Mouse (Mus musculus): ENCODE measurements around the gene Gm9044. TPM values are rescaled to one million over a fixed set of nuclear protein-coding genes. Genes with fewer than 3 reads are reported as not detected.
"Not testable (repeated sequence)": the region's sequence is repeated elsewhere in the genome, so short reads cannot be mapped to it uniquely, and the experiment has no call there.

Gm9044 gene
- polyA plus RNA-seq (2015; fragmentation: Nextera tagmentation; extraction: Ambion mirVana), result 0.05 TPM in 1 of 2 replicates, not detected in the other

GRCm38 (mm10) chr10:118332308-118332707 is at the start of gene Gm9044:
Gene Gm9044, minus strand, starts transcription at chr10:118332408.
- no CpG with 5 or more reads among the region's 14 CpGs for WGBS
- not testable (repeated sequence) for H3K27me3 ChIP-seq (replicated peaks); H3K9ac ChIP-seq; H3K4me2 ChIP-seq; H3K4me1 ChIP-seq; H3K27ac ChIP-seq; H3K36me3 ChIP-seq; H3K4me3 ChIP-seq (replicated peaks); ATAC-seq (ENCODE audit: insufficient read depth, low FRiP score, low read depth); H3K9me3 ChIP-seq

GRCm38 (mm10) chr10:118370443-118370842 is 38.2 kb upstream of the Gm9044 start:
- no peak overlapping the region for H3K4me3 ChIP-seq (replicated peaks)
- peak; percentile 83; the same call in 1 of the 2 replicates for ATAC-seq (ENCODE audit: insufficient read depth, low FRiP score, low read depth)
- H3K36me3 ChIP-seq, result no peaks in the 10 kb centered on the region
- no peaks in the 10 kb centered on the region for H3K4me1 ChIP-seq
- no peak overlapping the region for H3K27ac ChIP-seq
- H3K9ac ChIP-seq, result no peak overlapping the region
- H3K9me3 ChIP-seq, result no peaks in the 10 kb centered on the region
- WGBS, result 4% methylated on average over 10 of the region's 10 CpGs
- H3K4me2 ChIP-seq, result peak overlapping the region; percentile 38; the same call in 1 of the 2 replicates
- H3K27me3 ChIP-seq (replicated peaks), result no peaks in the 10 kb centered on the region

GRCm38 (mm10) chr10:118369518-118369917 is 37.3 kb upstream of the Gm9044 start:
- Histone ChIP-seq H3K4me1 (no peaks in the 10 kb centered on the region), H3K4me2 (no peak overlapping the region), H3K9me3 (no peaks in the 10 kb centered on the region), H3K27me3 (replicated peaks) (no peaks in the 10 kb centered on the region), H3K27ac (no peak overlapping the region), H3K4me3 (replicated peaks) (no peak overlapping the region), H3K36me3 (no peaks in the 10 kb centered on the region), H3K9ac (no peak overlapping the region)
- WGBS, result 81% methylated on average over 9 of the region's 9 CpGs
- ATAC-seq (ENCODE audit: insufficient read depth, low FRiP score, low read depth), result no peak

- not testable (repeated sequence) for H3K36me3 ChIP-seq; H3K27ac ChIP-seq; H3K4me2 ChIP-seq; H3K9me3 ChIP-seq; ATAC-seq (ENCODE audit: insufficient read depth, low FRiP score, low read depth); H3K9ac ChIP-seq; H3K4me1 ChIP-seq; H3K4me3 ChIP-seq (replicated peaks); H3K27me3 ChIP-seq (replicated peaks)
- WGBS, result 56% methylated on average over 1 of the region's 11 CpGs
These were observed 21.8 kb upstream of the Gm9044 start, which contains the start of gene Gm9049 for GRCm38 (mm10) chr10:118354005-118354404. Gene Gm9049, minus strand, starts transcription at chr10:118354105.

GRCm38 (mm10) chr10:118348579-118348978 is 16.4 kb upstream of the Gm9044 start, which contains the start of gene Gm9048:
Gene Gm9048, minus strand, starts transcription at chr10:118348679.
- 77% methylated on average over 1 of the region's 14 CpGs for WGBS
- H3K9ac ChIP-seq; H3K9me3 ChIP-seq; H3K4me2 ChIP-seq; H3K27me3 ChIP-seq (replicated peaks); ATAC-seq (ENCODE audit: insufficient read depth, low FRiP score, low read depth); H3K36me3 ChIP-seq; H3K4me1 ChIP-seq; H3K4me3 ChIP-seq (replicated peaks); H3K27ac ChIP-seq: not testable (repeated sequence)

GRCm38 (mm10) chr10:118343155-118343554 is 10.9 kb upstream of the Gm9044 start, which contains the start of gene Gm9046:
Gene Gm9046, minus strand, starts transcription at chr10:118343255.
- not testable (repeated sequence) for H3K36me3 ChIP-seq; H3K4me2 ChIP-seq; H3K9ac ChIP-seq; H3K9me3 ChIP-seq; ATAC-seq (ENCODE audit: insufficient read depth, low FRiP score, low read depth); H3K27me3 ChIP-seq (replicated peaks); H3K27ac ChIP-seq; H3K4me1 ChIP-seq; H3K4me3 ChIP-seq (replicated peaks)
- no CpG with 5 or more reads among the region's 14 CpGs for WGBS

- H3K9ac ChIP-seq; H3K4me2 ChIP-seq; ATAC-seq (ENCODE audit: insufficient read depth, low FRiP score, low read depth); H3K36me3 ChIP-seq; H3K4me3 ChIP-seq (replicated peaks); H3K4me1 ChIP-seq; H3K9me3 ChIP-seq; H3K27ac ChIP-seq; H3K27me3 ChIP-seq (replicated peaks): not testable (repeated sequence)
- WGBS, result no CpG with 5 or more reads among the region's 14 CpGs
These were observed 5.5 kb upstream of the Gm9044 start, which contains the start of gene Gm9045 for GRCm38 (mm10) chr10:118337731-118338130. Gene Gm9045, minus strand, starts transcription at chr10:118337831.

- H3K4me2 ChIP-seq; H3K4me3 ChIP-seq (replicated peaks): not testable (repeated sequence)
- WGBS, result no CpG with 5 or more reads among the region's 11 CpGs
These were observed 5.3 kb downstream of the Gm9044 start, which contains the start of gene Gm9040 for GRCm38 (mm10) chr10:118326869-118327268. Gene Gm9040, minus strand, starts transcription at chr10:118326969.

GRCm38 (mm10) chr10:118319024-118319423 is 13.2 kb downstream of the Gm9044 start:
- Histone ChIP-seq H3K4me2 (no peak overlapping the region), H3K27ac (no peak overlapping the region), H3K9ac (no peak overlapping the region), H3K4me1 (no peaks in the 10 kb centered on the region), H3K4me3 (replicated peaks) (no peak overlapping the region), H3K36me3 (no peaks in the 10 kb centered on the region), H3K27me3 (replicated peaks) (no peaks in the 10 kb centered on the region), H3K9me3 (no peaks in the 10 kb centered on the region)
- WGBS, result 79% methylated on average over 8 of the region's 8 CpGs
- ATAC-seq (ENCODE audit: insufficient read depth, low FRiP score, low read depth), result no peak

More at GRCm38 (mm10) chr10:118326869-118327268, 5.3 kb downstream of the Gm9044 start, which contains the start of gene Gm9040:
- H3K27me3 ChIP-seq (replicated peaks); H3K9ac ChIP-seq; H3K36me3 ChIP-seq; H3K4me1 ChIP-seq; H3K27ac ChIP-seq; H3K9me3 ChIP-seq; ATAC-seq (ENCODE audit: insufficient read depth, low FRiP score, low read depth): not testable (repeated sequence)

- H3K4me3 ChIP-seq (replicated peaks); ATAC-seq (ENCODE audit: insufficient read depth, low FRiP score, low read depth); H3K36me3 ChIP-seq; H3K9me3 ChIP-seq; H3K27ac ChIP-seq; H3K4me1 ChIP-seq; H3K4me2 ChIP-seq; H3K9ac ChIP-seq; H3K27me3 ChIP-seq (replicated peaks): not testable (repeated sequence)
- 39% methylated on average over 2 of the region's 2 CpGs for WGBS
These were observed 30.1 kb downstream of the Gm9044 start for GRCm38 (mm10) chr10:118302133-118302532.

GRCm38 (mm10) chr10:118294938-118295337 is 37.3 kb downstream of the Gm9044 start, which contains the start of gene Iltifb:
Gene Iltifb, minus strand, starts transcription at chr10:118295038.
- H3K4me1 ChIP-seq, result no peaks in the 10 kb centered on the region
- H3K4me3 ChIP-seq (replicated peaks), result no peak within 1 kb of the TSS
- no peaks in the 10 kb centered on the region for H3K9me3 ChIP-seq
- H3K9ac ChIP-seq, result no peak within 1 kb of the TSS
- H3K4me2 ChIP-seq, result no peak within 1 kb of the TSS
- no peak within 1 kb of the TSS for H3K27ac ChIP-seq
- no peaks in the 10 kb centered on the region for H3K27me3 ChIP-seq (replicated peaks)
- 89% methylated on average over 6 of the region's 6 CpGs for WGBS
- H3K36me3 ChIP-seq, result no peaks in the 10 kb centered on the region
- ATAC-seq (ENCODE audit: insufficient read depth, low FRiP score, low read depth), result no peak

- WGBS, result 77% methylated on average over 2 of the region's 5 CpGs
- H3K4me3 ChIP-seq (replicated peaks); H3K27me3 ChIP-seq (replicated peaks); H3K9ac ChIP-seq; H3K36me3 ChIP-seq; H3K9me3 ChIP-seq; H3K4me2 ChIP-seq; H3K4me1 ChIP-seq; ATAC-seq (ENCODE audit: insufficient read depth, low FRiP score, low read depth); H3K27ac ChIP-seq: not testable (repeated sequence)
These were observed 49.2 kb downstream of the Gm9044 start for GRCm38 (mm10) chr10:118283016-118283415.

GRCm38 (mm10) chr10:118282565-118282964 is 49.6 kb downstream of the Gm9044 start:
- not testable (repeated sequence) for H3K9me3 ChIP-seq; H3K27ac ChIP-seq; H3K4me1 ChIP-seq; H3K4me3 ChIP-seq (replicated peaks); H3K36me3 ChIP-seq; H3K4me2 ChIP-seq; H3K27me3 ChIP-seq (replicated peaks); H3K9ac ChIP-seq; ATAC-seq (ENCODE audit: insufficient read depth, low FRiP score, low read depth)
- 65% methylated on average over 7 of the region's 7 CpGs for WGBS

Data from stomach, embryonic 15.5 days (tissue).